Mouse (Mus musculus): ENCODE data around the gene Spint4.

- TF ChIP-seq EP300 (IDR thresholded peaks at IDR 0.05; ENCODE audit: insufficient read depth, low read depth, low read length) (no peak), CTCF (IDR thresholded peaks at IDR 0.05; ENCODE audit: low read depth, low read length) (no peak), POLR2A (IDR thresholded peaks at IDR 0.05; ENCODE audit: insufficient read depth, low read length) (no peak)
Measured at GRCm38 (mm10) chr2:164676916-164677685, 21.2 kb upstream of the Spint4 start.
